Mouse (Mus musculus): Measurements from ENCODE around the gene Gm28036.

DNA sequence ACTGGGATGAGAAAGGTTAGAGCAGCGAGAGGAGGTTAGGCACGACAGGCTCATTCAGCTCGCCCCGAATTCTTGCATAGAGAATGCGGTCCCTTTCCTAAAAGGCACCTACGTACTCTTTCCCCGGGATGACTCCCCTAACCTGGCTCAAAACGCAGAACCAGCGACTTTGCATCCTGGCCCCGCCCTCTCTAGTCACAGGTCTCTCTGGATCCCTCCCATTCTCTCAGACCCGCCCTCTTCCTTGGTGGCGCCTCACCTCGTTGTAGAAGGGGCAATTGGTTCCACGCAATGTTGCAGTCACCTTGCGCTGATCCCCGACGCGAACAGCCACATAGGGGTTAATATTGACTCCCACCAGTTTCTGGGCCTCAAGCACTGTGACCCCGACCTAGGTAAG is 79.0 kb downstream of the Gm28036 start:
- TF ChIP-seq CTCF (IDR thresholded peaks at IDR 0.05 in 2 of 3, conservative IDR thresholded peaks at IDR 0.05 in 1 of 3; ENCODE audit: control insufficient read depth in 1 of 3, insufficient read depth in 1 of 3, low read depth in 2 of 3, low read length in 3 of 3, poor library complexity in 1 of 3, severe bottlenecking in 1 of 3) (no peak), ETS1 (IDR thresholded peaks at IDR 0.05; ENCODE audit: low read depth, low read length) (no peak), MYC (IDR thresholded peaks at IDR 0.05; ENCODE audit: low read depth, low read length) (no peak), MEF2A (IDR thresholded peaks at IDR 0.05; ENCODE audit: extremely low read depth, insufficient replicate concordance, low read depth, low read length, poor library complexity, severe bottlenecking) (no peak), ZC3H11A (IDR thresholded peaks at IDR 0.05; ENCODE audit: low read depth, low read length) (no peak), TCF12 (IDR thresholded peaks at IDR 0.05; ENCODE audit: low read depth, low read length) (no peak), POLR2AphosphoS5 (IDR thresholded peaks at IDR 0.05; ENCODE audit: borderline replicate concordance, low read depth, low read length) (no peak), POLR2A (IDR thresholded peaks at IDR 0.05; ENCODE audit: control insufficient read depth in 1 of 2, insufficient read depth in 1 of 2, low read depth in 1 of 2, low read length in 2 of 2, poor library complexity in 1 of 2) (no peak), MAX (IDR thresholded peaks at IDR 0.05; ENCODE audit: low read length) (no peak), GATA1 (IDR thresholded peaks at IDR 0.05; ENCODE audit: low read depth, low read length) (no peak)

All from MEL (cell line).